Mouse (Mus musculus): ENCODE results near the gene Ptrh1. TPM values are rescaled to one million over a fixed set of nuclear protein-coding genes. Genes with fewer than 3 reads are reported as not detected.

The Ptrh1 gene
- total and polyA plus RNA-seq, 3 experiments: 2.2 to 4.2 (median 2.4) TPM

DNA sequence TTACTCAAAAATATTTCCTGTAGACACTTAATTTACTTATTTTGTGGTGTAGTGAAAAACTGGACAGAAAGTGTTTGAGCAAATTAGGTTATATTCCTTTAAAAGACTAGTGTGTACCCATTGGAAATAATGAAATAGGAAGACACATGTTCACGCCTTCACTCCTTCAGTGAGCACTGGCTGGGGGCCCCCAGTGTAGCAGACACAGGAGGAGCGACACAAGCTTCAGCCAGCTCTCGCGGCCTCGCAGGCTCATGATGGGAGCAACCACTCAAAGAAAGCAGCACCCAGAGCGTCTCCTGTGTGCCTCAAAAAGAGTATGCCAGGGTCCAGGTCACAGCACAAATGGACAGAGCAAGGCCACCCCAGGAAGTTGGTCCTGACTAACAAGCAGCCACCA lies 50.2 kb downstream of the Ptrh1 start:
- no peaks in the 10 kb centered on the region for H3K27me3 ChIP-seq (ENCODE audit: control insufficient read depth, insufficient read depth, low read length)
- no peak for DNase-seq
- H3K27ac ChIP-seq: no peak overlapping the region
- no peaks in the 10 kb centered on the region for H3K36me3 ChIP-seq (ENCODE audit: control insufficient read depth, insufficient read depth, low read length)
- 92% methylated on average over 6 of the region's 6 CpGs for WGBS
- TF ChIP-seq EP300 (IDR thresholded peaks at IDR 0.05; ENCODE audit: insufficient read depth, low read depth, low read length) (no peak), POLR2A (IDR thresholded peaks at IDR 0.05; ENCODE audit: insufficient read depth, low read depth, low read length) (no peak), CTCF (IDR thresholded peaks at IDR 0.05) (no peak)
- H3K4me3 ChIP-seq: no peak overlapping the region
- no peaks in the 10 kb centered on the region; the same call in 1 of the 2 replicates for H3K79me2 ChIP-seq (replicated peaks; ENCODE audit: control insufficient read depth, insufficient read depth, low read length)
- peaks cover 5% of the 10 kb centered on the region for H3K4me1 ChIP-seq (ENCODE audit: control insufficient read depth, insufficient read depth, low read length)
- H3K9ac ChIP-seq (ENCODE audit: low read depth, low read length): no peak overlapping the region
- intact Hi-C loops (cut with DNase I): no loop called here

Other genes with a start within 250 kb of the Ptrh1 start
- 1 to 10 TPM; 7.0 to 7.1 TPM for gene Fam102a, start 240.5 kb upstream of the Ptrh1 start, total RNA-seq (2021)
- 9.2 and 10.6 TPM in 2 replicates for gene Fam102a, start 240.5 kb upstream of the Ptrh1 start, polyA plus RNA-seq (2012; rRNA removed)
- 10 to 100 TPM; 17.4 to 18.0 TPM for gene Dpm2, start 204.9 kb upstream of the Ptrh1 start, total RNA-seq (2021)
- gene Dpm2, start 204.9 kb upstream of the Ptrh1 start, polyA plus RNA-seq (2012; rRNA removed): 65.3 and 69.2 TPM in 2 replicates
- gene Pip5kl1, start 201.0 kb upstream of the Ptrh1 start, total RNA-seq (2021): not detected
- gene Pip5kl1, start 201.0 kb upstream of the Ptrh1 start, polyA plus RNA-seq (2012; rRNA removed): 0.25 TPM in 1 of 2 replicates, not detected in the other
- not detected for gene 9430097D07Rik, start 200.1 kb upstream of the Ptrh1 start, total RNA-seq (2021)
- gene 9430097D07Rik, start 200.1 kb upstream of the Ptrh1 start, polyA plus RNA-seq (2012; rRNA removed): not detected in 2 replicates
- 10 to 100 TPM; 16.2 to 17.8 TPM for gene St6galnac4, start 188.7 kb upstream of the Ptrh1 start, total RNA-seq (2021)
- gene St6galnac4, start 188.7 kb upstream of the Ptrh1 start, polyA plus RNA-seq (2012; rRNA removed): 25.2 and 28.6 TPM in 2 replicates
- 100 to 1,000 TPM; 107 to 125 TPM for gene St6galnac6, start 176.1 kb upstream of the Ptrh1 start, total RNA-seq (2021)
- gene St6galnac6, start 176.1 kb upstream of the Ptrh1 start, polyA plus RNA-seq (2012; rRNA removed): 129 and 174 TPM in 2 replicates
- 100 to 1,000 TPM; 606 to 670 TPM for gene Ak1, start 154.0 kb upstream of the Ptrh1 start, total RNA-seq (2021)
- 584 and 623 TPM in 2 replicates for gene Ak1, start 154.0 kb upstream of the Ptrh1 start, polyA plus RNA-seq (2012; rRNA removed)
- gene Eng, start 129.2 kb upstream of the Ptrh1 start, total RNA-seq (2021): 100 to 1,000 TPM; 113 to 122 TPM
- 230 and 239 TPM in 2 replicates for gene Eng, start 129.2 kb upstream of the Ptrh1 start, polyA plus RNA-seq (2012; rRNA removed)
- gene Fpgs, start 71.6 kb upstream of the Ptrh1 start, total RNA-seq (2021): 1 to 10 TPM; 4.6 to 5.7 TPM
- gene Fpgs, start 71.6 kb upstream of the Ptrh1 start, polyA plus RNA-seq (2012; rRNA removed): 17.8 and 18.0 TPM in 2 replicates
- 10 to 100 TPM; 21.0 to 25.3 TPM for gene Cdk9, start 62.7 kb upstream of the Ptrh1 start, total RNA-seq (2021)
- 42.3 and 49.3 TPM in 2 replicates for gene Cdk9, start 62.7 kb upstream of the Ptrh1 start, polyA plus RNA-seq (2012; rRNA removed)
- gene Sh2d3c, start 54.7 kb upstream of the Ptrh1 start, total RNA-seq (2021): 10 to 100 TPM; 27.1 to 28.9 TPM
- 38.7 and 52.8 TPM in 2 replicates for gene Sh2d3c, start 54.7 kb upstream of the Ptrh1 start, polyA plus RNA-seq (2012; rRNA removed)
- gene 6330409D20Rik, start 34.8 kb upstream of the Ptrh1 start, total RNA-seq (2021): not detected
- not detected in 2 replicates for gene 6330409D20Rik, start 34.8 kb upstream of the Ptrh1 start, polyA plus RNA-seq (2012; rRNA removed)
- gene Tor2a, start 18.6 kb upstream of the Ptrh1 start, total RNA-seq (2021): 1 to 10 TPM; 8.2 to 9.4 TPM
- 19.4 and 22.2 TPM in 2 replicates for gene Tor2a, start 18.6 kb upstream of the Ptrh1 start, polyA plus RNA-seq (2012; rRNA removed)
- gene Ttc16, start 153 bp upstream of the Ptrh1 start, total RNA-seq (2021): under 1 TPM; 0.10 to 0.11 TPM
- gene Ttc16, start 153 bp upstream of the Ptrh1 start, polyA plus RNA-seq (2012; rRNA removed): 0.61 and 0.98 TPM in 2 replicates
- not detected for gene Cfap157, start 8.6 kb downstream of the Ptrh1 start, total RNA-seq (2021)
- gene Cfap157, start 8.6 kb downstream of the Ptrh1 start, polyA plus RNA-seq (2012; rRNA removed): 0.12 TPM in 1 of 2 replicates, not detected in the other
- 10 to 100 TPM in 1 of 2 experiments, 1 to 10 TPM in 1; 9.8 to 11.4 TPM for gene Stxbp1, start 71.5 kb downstream of the Ptrh1 start, total RNA-seq (2021)
- gene Stxbp1, start 71.5 kb downstream of the Ptrh1 start, polyA plus RNA-seq (2012; rRNA removed): 14.4 and 15.6 TPM in 2 replicates
- 10 to 100 TPM; 19.5 to 20.0 TPM for gene Fam129b, start 100.3 kb downstream of the Ptrh1 start, total RNA-seq (2021)
- 21.0 and 21.5 TPM in 2 replicates for gene Fam129b, start 100.3 kb downstream of the Ptrh1 start, polyA plus RNA-seq (2012; rRNA removed)
- gene Rpl12, start 185.8 kb downstream of the Ptrh1 start, total RNA-seq (2021): 10 to 100 TPM; 60.6 to 64.0 TPM
- gene Rpl12, start 185.8 kb downstream of the Ptrh1 start, polyA plus RNA-seq (2012; rRNA removed): 150 and 174 TPM in 2 replicates
- 10 to 100 TPM; 12.6 to 16.3 TPM for gene Lrsam1, start 185.8 kb downstream of the Ptrh1 start, total RNA-seq (2021)
- 11.4 and 14.8 TPM in 2 replicates for gene Lrsam1, start 185.8 kb downstream of the Ptrh1 start, polyA plus RNA-seq (2012; rRNA removed)
- gene Slc2a8, start 206.3 kb downstream of the Ptrh1 start, total RNA-seq (2021): 10 to 100 TPM; 12.8 to 16.6 TPM
- 25.2 and 35.7 TPM in 2 replicates for gene Slc2a8, start 206.3 kb downstream of the Ptrh1 start, polyA plus RNA-seq (2012; rRNA removed)